Mouse (Mus musculus) urinary bladder, postnatal 36 days (tissue): ENCODE data around the gene Slc43a3.

Experiments used
- DNase-seq, 2 experiments: peaks; one replicate each; pipeline ENCODE4 v3.0.0; 2022; ENCODE audit warnings: low spot score in 2 of 2, mixed read lengths in 1 of 2

Slc43a3 gene

GRCm38 (mm10) chr2:84937491-84938150 lies 1.2 kb downstream of the Slc43a3 start:
- no peak for DNase-seq

- DNase-seq: peak in 1 of 2 experiments; percentile 27
These were observed 2.0 kb downstream of the Slc43a3 start for GRCm38 (mm10) chr2:84938249-84938946.

GRCm38 (mm10) chr2:84939306-84939705 lies 2.9 kb downstream of the Slc43a3 start:
- DNase-seq: no peak

GRCm38 (mm10) chr2:84939711-84940110 lies 3.3 kb downstream of the Slc43a3 start:
- no peak for DNase-seq

- DNase-seq: no peak
These were observed 5.0 kb downstream of the Slc43a3 start for GRCm38 (mm10) chr2:84941332-84941731.

GRCm38 (mm10) chr2:84941795-84942194 lies 5.4 kb downstream of the Slc43a3 start:
- DNase-seq: no peak

GRCm38 (mm10) chr2:84947154-84947771 lies 10.9 kb downstream of the Slc43a3 start:
- no peak for DNase-seq

GRCm38 (mm10) chr2:84948252-84948651 lies 11.9 kb downstream of the Slc43a3 start:
- no peak for DNase-seq

- no peak for DNase-seq
These were observed 12.3 kb downstream of the Slc43a3 start for GRCm38 (mm10) chr2:84948721-84949120.

- no peak for DNase-seq
These were observed 14.6 kb downstream of the Slc43a3 start for GRCm38 (mm10) chr2:84951027-84951426.

GRCm38 (mm10) chr2:84952251-84952650 lies 15.9 kb downstream of the Slc43a3 start:
- no peak for DNase-seq

- DNase-seq: no peak
These were observed 16.3 kb downstream of the Slc43a3 start for GRCm38 (mm10) chr2:84952693-84953092.

- DNase-seq: no peak
These were observed 19.1 kb downstream of the Slc43a3 start for GRCm38 (mm10) chr2:84955435-84955834.

- DNase-seq: peak; percentile 17 to 46
These were observed 19.9 kb downstream of the Slc43a3 start for GRCm38 (mm10) chr2:84956274-84956673.

GRCm38 (mm10) chr2:84958588-84959264 lies 22.3 kb downstream of the Slc43a3 start:
- no peak for DNase-seq

GRCm38 (mm10) chr2:84961300-84961699 lies 24.9 kb downstream of the Slc43a3 start:
- peak; percentile 29 to 65 for DNase-seq

GRCm38 (mm10) chr2:84961901-84962300 lies 25.5 kb downstream of the Slc43a3 start:
- no peak for DNase-seq

- no peak for DNase-seq
These were observed 26.6 kb downstream of the Slc43a3 start for GRCm38 (mm10) chr2:84962906-84963507.

GRCm38 (mm10) chr2:84964111-84964801 lies 27.9 kb downstream of the Slc43a3 start:
- DNase-seq: no peak

- DNase-seq: no peak
These were observed 31.1 kb downstream of the Slc43a3 start for GRCm38 (mm10) chr2:84967318-84967991.

- DNase-seq: no peak
These were observed 39.2 kb downstream of the Slc43a3 start for GRCm38 (mm10) chr2:84975580-84975979.
